Mouse (Mus musculus): ENCODE data around the gene Kdm6b. TPM values are rescaled to one million over a fixed set of nuclear protein-coding genes. Genes with fewer than 3 reads are reported as not detected.

The Kdm6b gene
- 36.1 and 37.4 TPM in 2 replicates for polyA plus RNA-seq (2014; fragmentation: Nextera tagmentation; extraction: Ambion mirVana)

DNA sequence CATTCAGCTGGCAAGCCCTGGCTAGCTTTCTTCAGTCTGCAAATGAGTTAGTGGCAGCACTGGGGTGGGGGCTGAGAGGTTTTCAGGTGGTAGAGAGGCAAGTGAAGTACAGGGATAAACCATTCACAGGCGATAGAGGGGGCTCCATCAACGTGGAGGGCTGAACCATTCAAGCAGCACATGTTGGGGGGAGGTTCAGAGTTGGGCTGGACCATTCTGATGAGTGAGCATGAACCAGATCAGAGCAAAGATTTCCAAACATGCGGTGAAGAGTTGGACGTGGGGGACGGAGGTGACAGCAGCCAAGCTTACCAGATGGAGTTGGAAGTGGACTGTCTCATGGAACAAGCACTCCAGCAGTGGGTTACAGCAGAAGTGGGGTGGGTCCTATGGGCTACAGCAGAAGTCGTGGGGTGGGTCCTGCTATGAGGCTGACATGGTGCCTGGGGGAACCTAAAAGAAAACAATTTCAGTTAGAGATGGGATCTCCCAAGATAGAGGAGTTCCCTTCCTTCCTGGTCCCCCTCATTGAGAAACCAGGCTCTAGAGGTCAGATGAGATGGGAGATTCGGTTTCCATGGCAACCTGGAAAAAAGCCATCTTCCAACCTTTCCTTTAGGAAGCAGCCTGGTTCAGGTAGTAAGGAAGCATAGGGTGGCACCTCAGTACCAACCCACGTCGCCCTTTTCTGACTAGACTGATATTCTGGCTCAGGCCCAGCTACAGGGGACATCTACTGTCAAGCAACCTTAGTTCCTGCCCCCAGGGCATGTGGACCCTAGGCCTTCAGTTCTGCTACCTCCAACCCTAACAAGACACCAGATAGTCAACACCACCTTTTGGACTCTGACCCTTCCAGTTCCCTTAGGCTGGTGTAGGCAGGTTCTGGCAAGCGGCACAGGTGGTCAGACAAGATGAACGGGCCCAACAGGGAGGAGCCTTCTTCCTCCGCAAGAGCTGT lies at the start of gene Kdm6b:
Gene Kdm6b (minus strand): TSS at position 455 of the 961 bp plus-strand sequence.
- H3K4me2 ChIP-seq (replicated peaks; ENCODE audit: low read depth, low read length) = peak within 1 kb of the TSS; percentile 95
- ATAC-seq (ENCODE audit: low FRiP score, low TSS enrichment) = no peak
- WGBS = 27% methylated on average over 12 of the region's 12 CpGs
- H3K36me3 ChIP-seq (ENCODE audit: control insufficient read depth, insufficient read depth, low read length) = peaks cover 14% of the 10 kb centered on the region
- no peaks in the 10 kb centered on the region for H3K9me3 ChIP-seq (ENCODE audit: control insufficient read depth, low read length)
- H3K27ac ChIP-seq (ENCODE audit: low read depth, low read length) = peak within 1 kb of the TSS; percentile 95
- H3K9ac ChIP-seq (ENCODE audit: low read depth, low read length) = peak within 1 kb of the TSS; percentile 45; the same call in 1 of the 2 replicates
- peaks cover 47% of the 10 kb centered on the region for H3K4me1 ChIP-seq (ENCODE audit: control insufficient read depth, insufficient read depth, low read length)
- no peaks in the 10 kb centered on the region for H3K27me3 ChIP-seq (ENCODE audit: control insufficient read depth, insufficient read depth, low read length)
- peak within 1 kb of the TSS; percentile 85 for H3K4me3 ChIP-seq (ENCODE audit: low read length)

DNA sequence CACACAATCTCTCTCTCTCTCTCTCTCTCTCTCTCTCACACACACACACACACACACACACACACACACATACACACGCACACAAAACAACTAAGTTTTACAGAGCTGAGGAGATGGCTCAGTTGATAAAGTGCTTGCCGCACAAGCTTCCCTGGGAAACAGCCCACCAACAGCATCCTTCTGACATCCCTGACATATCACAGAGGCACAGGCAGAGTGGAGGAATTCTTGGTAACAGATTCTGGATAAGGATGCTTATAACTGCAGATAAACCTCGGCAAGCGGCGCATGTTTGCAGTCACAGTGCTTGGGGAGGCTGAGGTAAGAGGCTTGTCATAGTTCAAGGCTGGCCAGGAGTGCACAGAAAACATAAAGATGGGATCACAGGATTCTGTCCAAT lies 48.1 kb upstream of the Kdm6b start:
- Histone ChIP-seq H3K27me3 (ENCODE audit: control insufficient read depth, insufficient read depth, low read length) (no peaks in the 10 kb centered on the region), H3K4me2 (replicated peaks; ENCODE audit: low read depth, low read length) (no peak overlapping the region), H3K27ac (ENCODE audit: low read depth, low read length) (no peak overlapping the region), H3K36me3 (ENCODE audit: control insufficient read depth, insufficient read depth, low read length) (no peaks in the 10 kb centered on the region), H3K9me3 (ENCODE audit: control insufficient read depth, low read length) (no peaks in the 10 kb centered on the region), H3K9ac (ENCODE audit: low read depth, low read length) (no peak overlapping the region), H3K4me3 (ENCODE audit: low read length) (no peak overlapping the region), H3K4me1 (ENCODE audit: control insufficient read depth, insufficient read depth, low read length) (0 out of 2 replicates have a peak, but pooled peaks cover 3% of the 10 kb centered on the region)
- WGBS = 80% methylated on average over 5 of the region's 5 CpGs
- no peak for ATAC-seq (ENCODE audit: low FRiP score, low TSS enrichment)

DNA sequence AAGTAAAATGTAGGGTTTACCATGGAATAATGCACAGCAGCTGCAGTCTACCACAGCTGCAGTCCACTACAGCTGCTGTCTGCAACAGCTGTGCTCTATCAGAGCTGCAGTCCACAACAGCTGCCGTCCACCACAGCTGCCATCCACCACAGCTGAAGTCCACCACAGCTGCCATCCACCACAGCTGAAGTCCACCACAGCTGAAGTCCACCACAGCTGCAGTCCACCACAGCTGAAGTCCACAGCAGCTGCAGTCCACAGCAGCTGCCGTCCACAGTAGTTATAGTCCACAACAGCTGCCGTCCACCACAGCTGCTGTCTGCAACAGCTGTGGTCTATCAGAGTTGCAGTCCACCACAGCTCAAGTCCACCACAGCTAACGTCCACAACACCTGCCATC lies 46.4 kb upstream of the Kdm6b start:
- WGBS = 33% methylated on average over 4 of the region's 4 CpGs
- no peaks in the 10 kb centered on the region for H3K36me3 ChIP-seq (ENCODE audit: control insufficient read depth, insufficient read depth, low read length)
- H3K4me2 ChIP-seq (replicated peaks; ENCODE audit: low read depth, low read length) = no peak overlapping the region
- ATAC-seq (ENCODE audit: low FRiP score, low TSS enrichment) = 0 out of 2 replicates have a peak, but pooled peaks have one; percentile 32
- no peaks in the 10 kb centered on the region for H3K27me3 ChIP-seq (ENCODE audit: control insufficient read depth, insufficient read depth, low read length)
- 0 out of 2 replicates have a peak, but pooled peaks cover 5% of the 10 kb centered on the region for H3K4me1 ChIP-seq (ENCODE audit: control insufficient read depth, insufficient read depth, low read length)
- H3K27ac ChIP-seq (ENCODE audit: low read depth, low read length) = no peak overlapping the region
- H3K9ac ChIP-seq (ENCODE audit: low read depth, low read length) = no peak overlapping the region
- no peak overlapping the region for H3K4me3 ChIP-seq (ENCODE audit: low read length)
- H3K9me3 ChIP-seq (ENCODE audit: control insufficient read depth, low read length) = no peaks in the 10 kb centered on the region

- no peak overlapping the region for H3K27ac ChIP-seq (ENCODE audit: low read depth, low read length)
- H3K4me1 ChIP-seq (ENCODE audit: control insufficient read depth, insufficient read depth, low read length) = peaks cover 8% of the 10 kb centered on the region; the same call in 1 of the 2 replicates
- no peak overlapping the region for H3K4me2 ChIP-seq (replicated peaks; ENCODE audit: low read depth, low read length)
- no peaks in the 10 kb centered on the region for H3K9me3 ChIP-seq (ENCODE audit: control insufficient read depth, low read length)
- H3K9ac ChIP-seq (ENCODE audit: low read depth, low read length) = peak overlapping the region; percentile 4; the same call in 1 of the 2 replicates
- no peak overlapping the region for H3K4me3 ChIP-seq (ENCODE audit: low read length)
- peak; percentile 54; the same call in 1 of the 2 replicates for ATAC-seq (ENCODE audit: low FRiP score, low TSS enrichment)
- no peaks in the 10 kb centered on the region for H3K36me3 ChIP-seq (ENCODE audit: control insufficient read depth, insufficient read depth, low read length)
- 53% methylated on average over 6 of the region's 6 CpGs for WGBS
- H3K27me3 ChIP-seq (ENCODE audit: control insufficient read depth, insufficient read depth, low read length) = no peaks in the 10 kb centered on the region
These were observed 43.6 kb upstream of the Kdm6b start for GRCm38 (mm10) chr11:69457006-69457579.

- no peaks in the 10 kb centered on the region for H3K9me3 ChIP-seq (ENCODE audit: control insufficient read depth, low read length)
- no peak overlapping the region for H3K4me3 ChIP-seq (ENCODE audit: low read length)
- no peaks in the 10 kb centered on the region for H3K36me3 ChIP-seq (ENCODE audit: control insufficient read depth, insufficient read depth, low read length)
- H3K27me3 ChIP-seq (ENCODE audit: control insufficient read depth, insufficient read depth, low read length) = no peaks in the 10 kb centered on the region
- no peak; the same call in 1 of the 2 replicates for ATAC-seq (ENCODE audit: low FRiP score, low TSS enrichment)
- 0 out of 2 replicates have a peak overlapping the region, but pooled peaks have one; percentile 3 for H3K4me2 ChIP-seq (replicated peaks; ENCODE audit: low read depth, low read length)
- peak overlapping the region; percentile 37; the same call in 1 of the 2 replicates for H3K27ac ChIP-seq (ENCODE audit: low read depth, low read length)
- no peak overlapping the region for H3K9ac ChIP-seq (ENCODE audit: low read depth, low read length)
- 51% methylated on average over 23 of the region's 23 CpGs for WGBS
- H3K4me1 ChIP-seq (ENCODE audit: control insufficient read depth, insufficient read depth, low read length) = peaks cover 8% of the 10 kb centered on the region; the same call in 1 of the 2 replicates
These were observed 38.8 kb upstream of the Kdm6b start for GRCm38 (mm10) chr11:69452114-69452867.

GRCm38 (mm10) chr11:69447299-69447698 lies 33.8 kb upstream of the Kdm6b start:
- Histone ChIP-seq H3K9me3 (ENCODE audit: control insufficient read depth, low read length) (peaks cover 4% of the 10 kb centered on the region; the same call in 1 of the 2 replicates), H3K27ac (ENCODE audit: low read depth, low read length) (no peak overlapping the region), H3K9ac (ENCODE audit: low read depth, low read length) (no peak overlapping the region), H3K27me3 (ENCODE audit: control insufficient read depth, insufficient read depth, low read length) (no peaks in the 10 kb centered on the region), H3K4me1 (ENCODE audit: control insufficient read depth, insufficient read depth, low read length) (0 out of 2 replicates have a peak, but pooled peaks cover under 1% of the 10 kb centered on the region), H3K4me2 (replicated peaks; ENCODE audit: low read depth, low read length) (no peak overlapping the region), H3K36me3 (ENCODE audit: control insufficient read depth, insufficient read depth, low read length) (no peaks in the 10 kb centered on the region), H3K4me3 (ENCODE audit: low read length) (no peak overlapping the region)
- no peak for ATAC-seq (ENCODE audit: low FRiP score, low TSS enrichment)
- WGBS = 84% methylated on average over 7 of the region's 7 CpGs

DNA sequence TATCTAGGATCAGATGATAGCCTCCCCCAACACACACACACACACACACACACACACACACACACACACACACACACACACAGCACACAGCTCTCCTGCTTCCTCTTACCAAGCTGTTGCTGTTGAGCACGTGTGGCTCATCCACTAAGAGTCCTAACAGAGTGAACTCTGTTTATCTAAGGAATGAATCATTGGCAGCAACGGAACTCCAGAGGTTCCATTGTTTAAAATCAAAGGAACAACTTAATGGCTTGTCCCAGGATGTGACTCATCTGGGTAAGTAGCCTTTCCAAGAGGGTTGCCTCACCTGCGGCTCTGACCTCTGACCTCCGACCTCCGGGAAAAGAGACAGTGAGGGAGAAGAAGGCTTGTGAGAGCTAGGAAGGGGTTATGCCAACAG lies 29.9 kb upstream of the Kdm6b start:
- H3K9ac ChIP-seq (ENCODE audit: low read depth, low read length) = no peak overlapping the region
- ATAC-seq (ENCODE audit: low FRiP score, low TSS enrichment) = peak; percentile 24; the same call in 1 of the 2 replicates
- peaks cover 4% of the 10 kb centered on the region; the same call in 1 of the 2 replicates for H3K9me3 ChIP-seq (ENCODE audit: control insufficient read depth, low read length)
- no peak overlapping the region for H3K4me2 ChIP-seq (replicated peaks; ENCODE audit: low read depth, low read length)
- no peaks in the 10 kb centered on the region for H3K27me3 ChIP-seq (ENCODE audit: control insufficient read depth, insufficient read depth, low read length)
- no peaks in the 10 kb centered on the region for H3K36me3 ChIP-seq (ENCODE audit: control insufficient read depth, insufficient read depth, low read length)
- WGBS = 20% methylated on average over 5 of the region's 5 CpGs
- H3K4me1 ChIP-seq (ENCODE audit: control insufficient read depth, insufficient read depth, low read length) = no peaks in the 10 kb centered on the region
- no peak overlapping the region for H3K27ac ChIP-seq (ENCODE audit: low read depth, low read length)
- H3K4me3 ChIP-seq (ENCODE audit: low read length) = no peak overlapping the region

DNA sequence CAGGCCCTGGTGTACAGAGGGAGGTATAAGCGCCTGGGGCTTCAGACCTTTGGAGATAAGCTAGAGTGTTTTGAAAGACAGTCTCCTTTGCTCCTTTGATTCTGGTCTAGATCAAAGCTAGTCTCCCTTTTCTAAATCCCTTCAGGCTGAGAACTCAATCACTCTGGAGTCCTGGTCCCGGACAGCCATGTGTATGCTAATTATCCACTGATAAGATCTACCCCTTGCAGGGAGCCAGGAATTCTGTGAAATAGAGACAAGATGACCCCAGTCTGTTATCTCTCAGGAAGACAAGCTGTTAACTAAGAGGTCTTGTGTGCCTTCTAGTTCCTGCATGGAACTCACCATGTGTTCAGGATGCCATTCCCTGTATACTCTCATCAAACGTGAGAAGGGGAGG lies 23.8 kb upstream of the Kdm6b start:
- H3K4me2 ChIP-seq (replicated peaks; ENCODE audit: low read depth, low read length) = no peak overlapping the region
- no peak overlapping the region for H3K4me3 ChIP-seq (ENCODE audit: low read length)
- H3K9me3 ChIP-seq (ENCODE audit: control insufficient read depth, low read length) = no peaks in the 10 kb centered on the region
- H3K36me3 ChIP-seq (ENCODE audit: control insufficient read depth, insufficient read depth, low read length) = no peaks in the 10 kb centered on the region
- no peak overlapping the region for H3K9ac ChIP-seq (ENCODE audit: low read depth, low read length)
- WGBS = 58% methylated on average over 3 of the region's 3 CpGs
- no peaks in the 10 kb centered on the region for H3K4me1 ChIP-seq (ENCODE audit: control insufficient read depth, insufficient read depth, low read length)
- no peak for ATAC-seq (ENCODE audit: low FRiP score, low TSS enrichment)
- no peaks in the 10 kb centered on the region for H3K27me3 ChIP-seq (ENCODE audit: control insufficient read depth, insufficient read depth, low read length)
- no peak overlapping the region for H3K27ac ChIP-seq (ENCODE audit: low read depth, low read length)
